Mouse (Mus musculus): ENCODE results near the gene Dennd6b.

The Dennd6b gene

DNA sequence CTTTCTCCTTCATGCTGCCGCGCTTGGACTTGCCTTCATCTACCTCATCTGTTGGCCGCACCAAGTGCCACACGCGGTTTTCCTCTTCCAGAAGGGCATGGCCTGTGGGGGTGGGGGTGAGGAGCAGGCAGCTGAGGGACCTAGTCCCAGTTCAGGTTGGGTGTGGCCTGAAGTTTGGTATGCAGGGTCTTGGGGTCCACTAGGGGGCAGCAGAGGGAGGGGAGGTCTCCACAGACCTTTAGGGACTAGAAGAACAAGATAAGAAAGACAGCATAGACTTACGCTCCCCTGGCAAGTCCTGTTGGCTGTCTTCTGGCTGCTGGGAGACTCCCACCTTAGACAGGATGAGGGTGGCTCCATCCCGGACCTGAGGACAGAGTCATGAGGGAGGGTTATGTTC lies 38.3 kb downstream of the Dennd6b start:
- DNase-seq, result peak; percentile 71 to 77

DNA sequence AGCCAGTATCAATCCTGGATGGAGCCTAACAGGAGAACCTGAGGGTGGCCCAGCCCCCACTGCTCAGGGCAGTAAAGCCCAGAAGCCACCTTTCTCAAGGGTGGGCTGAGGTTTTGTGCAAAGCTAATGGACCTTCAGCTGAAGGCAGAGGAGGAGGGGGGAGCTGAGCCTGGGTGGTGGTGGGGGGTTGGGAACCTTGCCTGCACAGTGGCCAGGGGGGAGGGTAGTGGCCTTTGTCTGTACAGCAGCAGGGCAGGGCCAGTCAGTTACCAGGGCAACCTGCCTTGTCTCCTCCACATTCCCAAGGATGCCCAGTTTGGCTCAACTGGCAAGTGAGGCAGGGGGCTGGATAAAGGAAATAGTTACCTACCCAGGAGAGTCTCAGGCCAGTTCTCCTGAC lies 44.0 kb downstream of the Dennd6b start:
- no peak for DNase-seq

DNA sequence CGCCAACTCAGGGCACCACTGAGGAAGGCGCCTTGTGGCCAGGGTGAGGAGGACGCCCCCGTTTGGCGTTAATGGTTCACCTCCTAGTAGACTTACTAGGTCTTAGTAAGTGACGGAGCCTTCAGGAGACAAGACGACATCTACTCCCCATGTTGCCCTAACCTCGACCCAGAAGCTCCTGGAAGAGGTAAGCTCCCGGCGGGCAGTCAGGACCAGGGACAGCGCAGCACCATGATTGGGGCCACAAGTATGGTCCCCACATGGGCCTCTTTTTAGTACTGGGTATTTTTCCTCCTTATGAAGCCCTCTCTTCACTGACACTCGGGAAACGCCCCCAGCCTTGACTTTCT lies 46.3 kb downstream of the Dennd6b start:
- DNase-seq, result no peak

DNA sequence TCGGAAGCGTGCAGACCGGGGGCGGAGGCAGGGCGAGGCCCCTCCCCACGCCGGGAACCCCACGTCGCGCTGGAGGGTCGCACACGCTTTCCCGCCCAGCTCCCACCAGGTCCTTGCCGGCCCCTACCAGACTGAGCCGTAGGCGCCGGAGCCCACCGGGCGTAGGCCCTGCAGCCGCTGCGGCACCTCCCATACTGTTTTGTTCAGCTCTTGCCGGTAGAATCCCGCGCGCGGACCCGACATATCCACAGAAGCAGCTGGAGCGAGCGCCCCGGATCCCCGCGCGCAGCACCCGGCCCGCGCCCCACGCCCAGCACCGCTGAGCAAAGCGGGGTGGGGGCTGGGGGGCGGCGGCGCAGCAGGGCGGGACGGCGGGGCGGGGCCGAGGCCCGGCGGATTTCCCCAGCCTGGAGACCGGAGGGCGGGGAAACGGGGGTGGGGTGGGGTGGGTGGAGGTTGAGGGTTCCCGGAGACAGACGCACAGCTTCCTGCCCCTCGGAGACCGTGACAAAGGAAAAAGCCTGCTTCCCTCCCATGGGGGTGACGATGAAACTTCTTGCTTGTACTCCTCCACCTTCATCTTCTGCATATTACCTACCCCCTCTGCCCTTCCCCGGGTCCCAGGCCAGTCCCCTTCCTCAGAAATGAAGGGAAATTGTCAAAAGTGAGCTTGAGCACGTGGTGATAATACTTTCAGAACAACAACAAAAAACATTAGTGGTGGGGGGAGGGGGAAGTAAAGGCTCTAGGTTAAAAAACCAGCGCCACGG lies 46.8 kb downstream of the Dennd6b start, which contains the start of gene Mapk11:
Mapk11 (minus strand) TSS at position 358 of the 770 bp plus-strand sequence.
- DNase-seq, result peak; percentile 41 to 45

DNA sequence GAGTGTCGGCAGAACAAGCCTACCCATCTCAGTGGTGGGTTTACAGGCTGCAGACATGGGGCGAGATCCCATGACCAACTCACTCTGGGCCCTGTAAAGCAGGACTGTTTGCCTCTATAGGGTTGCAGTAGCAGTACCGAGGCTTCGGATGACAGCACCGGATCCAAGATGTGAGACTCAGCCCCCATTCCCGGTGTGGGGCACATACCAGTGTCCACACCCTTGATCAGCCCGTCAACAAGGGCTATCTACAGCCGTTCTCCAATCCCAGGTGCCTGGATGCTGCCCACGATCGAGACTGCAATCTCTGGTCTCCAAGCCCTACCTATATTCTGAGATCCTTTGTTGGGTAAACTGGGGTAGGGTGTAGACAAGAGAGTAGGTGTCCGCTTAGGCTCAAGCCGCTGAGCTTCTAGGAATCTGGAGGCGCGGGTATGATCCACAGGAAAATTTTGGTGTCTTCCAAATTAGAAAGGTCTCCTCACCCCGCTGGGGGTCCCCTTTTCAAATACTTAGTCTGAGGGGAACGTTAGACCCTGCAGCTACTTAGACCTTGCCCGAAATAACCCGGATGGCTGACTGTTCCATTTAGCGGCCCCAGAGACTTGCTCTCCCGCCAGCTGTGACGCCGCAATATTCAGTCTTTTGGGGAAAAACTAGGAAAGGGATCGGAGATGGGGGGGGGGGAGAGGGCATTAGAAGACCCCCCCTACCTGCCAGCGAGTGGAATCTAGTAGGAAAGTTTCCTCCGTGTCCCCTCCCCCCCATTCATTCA lies 47.6 kb downstream of the Dennd6b start:
- DNase-seq, result no peak

DNA sequence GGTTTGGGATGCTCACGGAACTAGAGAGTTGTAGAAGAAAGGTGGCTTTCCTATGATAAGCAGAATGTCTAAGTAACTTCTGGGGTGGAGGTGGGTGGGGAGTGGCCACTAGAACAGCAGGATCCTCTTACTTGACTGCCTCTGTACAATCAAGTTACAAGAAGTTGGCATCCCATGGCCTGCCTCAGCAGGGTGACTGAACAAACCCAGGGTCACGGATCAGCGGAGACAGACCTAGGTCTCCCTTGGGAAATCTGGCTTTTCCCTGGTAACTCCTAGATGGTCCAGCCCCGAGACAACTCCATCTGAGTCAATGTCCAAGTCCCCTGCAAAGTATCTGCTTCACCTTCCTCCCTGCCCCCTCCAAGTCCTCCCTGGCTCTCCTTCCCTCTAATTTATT lies 48.4 kb downstream of the Dennd6b start:
- no peak for DNase-seq

DNA sequence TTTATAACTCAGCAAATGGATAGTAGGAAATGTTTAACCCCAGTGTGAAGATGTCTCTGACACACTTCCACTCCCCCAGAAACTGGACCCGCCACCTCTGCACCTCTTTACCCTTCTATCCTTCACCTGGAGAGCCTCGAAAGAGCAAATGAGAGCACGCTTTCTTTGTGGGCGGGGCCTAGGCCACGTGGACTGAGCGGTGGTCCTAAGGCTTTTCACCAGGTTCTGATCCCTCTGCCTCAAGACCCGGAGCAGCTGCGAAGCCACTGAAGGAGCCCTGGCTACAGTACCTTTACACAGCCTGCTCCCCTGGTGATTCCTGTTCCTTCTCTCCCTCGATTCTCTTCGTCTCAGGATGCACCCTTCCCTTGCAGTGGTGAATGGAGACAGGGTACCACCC lies 48.8 kb downstream of the Dennd6b start:
- DNase-seq, result no peak

DNA sequence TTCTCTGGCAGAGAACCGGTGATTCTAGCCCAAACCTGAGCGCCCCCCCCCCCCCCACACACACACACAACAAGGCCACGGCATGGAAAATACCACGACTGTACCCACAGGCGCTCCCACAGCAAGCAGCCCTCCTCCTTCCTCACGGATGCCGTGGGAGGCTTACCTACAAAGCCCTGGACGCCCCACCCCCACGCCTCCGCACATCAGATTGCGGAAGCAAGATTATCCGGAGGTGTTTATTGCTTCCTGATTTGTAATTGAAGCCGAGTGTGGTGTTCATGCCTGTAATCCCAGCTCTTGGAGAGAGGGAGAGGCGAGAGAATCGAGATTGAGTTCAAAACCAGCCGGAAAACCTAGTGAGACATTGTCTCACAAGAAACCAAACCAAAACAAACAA lies 49.3 kb downstream of the Dennd6b start:
- DNase-seq, result peak; percentile 48 to 67

DNA sequence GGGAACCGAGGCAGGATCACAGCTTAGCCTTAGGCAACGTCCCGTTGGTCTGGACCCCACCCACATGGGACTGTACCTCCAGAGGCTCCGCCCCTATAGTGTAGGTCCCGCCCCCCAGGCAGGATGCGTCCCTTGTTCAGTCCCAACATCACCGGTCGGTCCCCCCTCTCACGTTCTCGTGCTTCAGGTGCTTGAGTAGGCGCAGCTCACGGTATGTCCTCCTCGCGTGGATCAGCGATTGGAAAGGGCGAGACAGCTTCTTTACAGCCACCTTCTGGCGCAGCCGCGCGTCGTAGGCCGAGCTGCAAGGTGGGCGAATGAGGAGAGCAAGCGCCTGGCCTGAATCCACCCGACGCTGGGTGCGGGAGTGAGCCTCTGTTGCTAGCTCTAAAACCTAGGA lies 49.8 kb downstream of the Dennd6b start:
- peak; percentile 72 to 81 for DNase-seq

DNA sequence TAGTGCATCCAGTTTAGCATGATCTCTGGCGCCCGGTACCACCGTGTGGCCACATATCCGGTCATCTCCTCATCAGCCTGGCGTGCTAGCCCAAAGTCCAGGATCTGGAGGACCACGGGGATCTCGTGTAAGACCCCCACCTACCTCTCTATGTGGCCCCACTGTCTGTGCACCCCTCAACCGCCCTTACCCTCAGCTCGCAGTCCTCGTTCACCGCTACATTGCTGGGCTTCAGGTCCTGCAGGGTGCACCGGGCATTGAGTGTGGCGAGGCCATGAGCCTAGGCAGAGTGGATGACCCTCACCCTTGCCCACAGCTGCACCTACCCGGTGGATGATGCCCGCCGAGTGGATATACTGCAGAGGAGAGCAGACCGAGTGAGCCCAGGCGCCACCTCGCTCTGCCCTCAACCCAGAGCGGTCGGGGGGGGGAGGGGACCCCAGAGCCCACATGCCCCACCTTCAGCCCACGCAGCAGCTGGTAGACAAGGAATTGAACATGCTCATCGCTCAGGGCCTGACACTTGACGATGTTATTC lies 50.4 kb downstream of the Dennd6b start:
- DNase-seq, result no peak

DNA sequence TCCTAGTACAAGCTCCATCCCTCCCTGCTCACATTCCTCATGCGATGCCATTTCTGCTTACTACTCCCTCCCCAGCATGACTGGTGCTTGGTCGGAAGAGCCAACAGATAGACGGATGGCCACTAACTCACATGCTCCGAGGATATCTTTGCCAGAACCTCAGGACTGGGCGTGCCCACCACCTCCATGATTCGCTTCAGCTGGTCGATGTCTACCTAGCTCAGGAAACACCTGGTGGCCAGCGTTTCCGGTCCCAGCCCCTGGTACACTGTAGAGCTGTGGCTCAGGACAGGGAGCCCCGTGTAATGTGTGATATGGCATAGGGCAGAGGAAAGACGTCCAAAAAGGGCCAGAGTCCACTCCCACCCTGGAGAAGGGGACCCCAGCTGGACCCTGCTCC lies 51.3 kb downstream of the Dennd6b start:
- no peak for DNase-seq

DNA sequence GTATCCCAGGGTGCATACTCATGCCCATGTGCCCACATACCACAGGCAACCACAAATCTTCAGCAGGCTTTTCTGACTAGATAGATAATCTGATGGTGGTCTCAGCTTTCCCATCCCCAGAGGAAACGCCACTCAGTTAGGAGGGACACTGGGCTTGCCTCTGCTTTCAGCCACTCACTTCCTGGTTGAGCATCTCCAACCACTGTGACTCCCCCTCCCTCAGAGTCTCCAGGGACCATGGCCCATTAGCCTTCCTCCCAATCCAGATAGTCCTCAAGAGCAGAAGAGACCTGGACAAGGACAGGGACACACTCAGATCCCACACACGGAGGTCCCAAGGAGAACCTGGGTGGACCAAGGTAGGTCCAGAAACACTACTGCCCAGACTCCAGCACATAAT lies 53.2 kb downstream of the Dennd6b start:
- no peak for DNase-seq

DNA sequence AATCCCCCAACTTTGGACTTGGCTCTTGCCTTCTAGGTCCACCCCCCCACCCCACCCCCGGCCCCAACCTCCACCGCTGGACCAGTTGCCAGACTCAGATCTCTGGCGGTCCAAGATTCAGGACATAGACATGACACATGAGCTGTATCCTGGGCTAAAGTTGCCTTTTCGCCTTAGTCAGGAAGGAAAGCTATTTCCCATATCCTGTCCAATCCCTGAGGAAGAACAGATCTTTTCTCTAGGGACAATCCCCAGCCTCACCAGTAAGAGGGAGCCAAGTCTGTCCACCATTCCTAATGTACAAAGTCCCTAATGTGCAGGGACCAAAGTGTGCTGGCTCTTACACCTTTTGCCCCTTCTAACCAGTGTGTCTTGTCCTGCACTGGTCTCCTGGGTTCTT lies 54.4 kb downstream of the Dennd6b start:
- no peak for DNase-seq

DNA sequence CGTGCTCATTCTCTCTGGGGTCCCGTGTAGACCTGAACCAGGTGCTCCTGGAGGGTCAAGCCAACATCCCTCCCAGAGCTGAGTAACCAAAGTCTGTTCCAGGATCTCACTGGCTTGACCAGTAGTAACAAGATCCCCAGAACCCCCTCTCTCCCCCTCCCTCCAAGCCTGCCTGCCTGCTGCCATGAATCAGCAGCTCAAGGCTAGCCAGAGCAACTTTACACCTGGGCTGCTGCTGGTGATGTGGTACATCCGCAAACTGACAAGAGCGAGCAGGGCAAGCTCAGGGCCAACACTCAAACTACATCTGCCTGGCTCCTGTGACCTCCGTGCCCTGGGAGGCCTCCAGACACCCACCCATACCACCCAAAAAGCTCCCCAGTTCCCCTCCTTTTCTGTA lies 54.9 kb downstream of the Dennd6b start:
- DNase-seq, result no peak

DNA sequence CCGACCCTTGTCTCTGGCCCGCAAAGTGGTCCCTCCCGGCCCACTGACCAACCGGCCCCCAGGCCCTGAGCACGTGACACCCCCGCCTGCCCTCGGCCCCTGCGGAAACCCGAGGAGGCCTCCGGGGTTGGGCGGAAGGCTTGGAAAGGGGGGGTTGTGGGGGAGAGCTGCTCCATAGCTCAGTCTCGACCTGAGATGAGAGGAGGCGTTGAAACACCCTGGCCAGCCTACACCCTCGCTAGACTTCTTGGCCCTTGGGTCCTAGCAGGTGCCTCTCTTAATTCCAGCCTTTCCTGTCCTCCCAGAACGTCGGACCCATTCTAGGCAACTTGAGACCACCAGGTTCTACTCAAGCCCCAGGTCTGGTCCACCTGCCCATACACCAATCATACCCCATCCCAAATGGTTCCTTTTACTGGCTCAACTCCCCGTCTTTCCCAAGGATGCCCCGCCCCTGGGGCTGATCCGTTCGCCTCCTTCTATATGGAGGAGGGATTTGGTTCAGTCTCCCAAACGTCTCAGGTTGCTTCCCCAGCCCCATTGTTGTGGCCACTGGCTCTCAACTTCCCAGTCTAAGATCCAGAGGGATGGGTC lies 55.5 kb downstream of the Dennd6b start, which contains the start of gene Mapk12:
Mapk12 (minus strand) TSS at position 45 of the 594 bp plus-strand sequence.
- peak; percentile 68 to 75 for DNase-seq

DNA sequence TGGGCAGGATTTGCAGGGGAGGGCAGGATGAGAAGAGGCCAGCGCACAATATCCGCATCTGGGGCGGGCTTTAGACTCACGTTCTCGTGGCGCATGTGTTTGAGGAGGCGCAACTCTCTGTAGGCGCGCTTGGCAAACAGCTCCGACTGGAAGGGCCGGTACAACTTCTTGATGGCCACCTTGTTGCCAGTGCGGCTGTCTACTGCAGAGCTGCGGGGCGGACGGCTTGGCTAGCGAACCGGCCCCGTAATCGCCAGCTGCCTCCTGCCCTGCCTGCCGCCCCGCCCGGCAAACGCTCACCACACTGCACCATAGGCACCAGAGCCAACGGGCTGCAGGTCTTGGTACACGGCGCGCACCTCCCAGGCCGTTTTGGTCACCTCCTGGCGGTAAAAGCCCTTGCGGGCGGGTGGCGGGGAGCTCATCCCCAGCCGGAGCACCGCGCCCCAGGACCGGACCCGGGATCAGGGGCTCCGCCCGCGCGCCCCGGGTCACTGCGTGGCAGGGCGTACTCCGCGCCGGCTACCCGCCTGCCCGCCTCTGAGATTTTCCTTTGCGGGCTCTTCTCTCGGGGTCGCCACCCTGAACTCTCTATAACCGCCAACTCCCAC lies 56.1 kb downstream of the Dennd6b start:
- peak; percentile 76 to 77 for DNase-seq

DNA sequence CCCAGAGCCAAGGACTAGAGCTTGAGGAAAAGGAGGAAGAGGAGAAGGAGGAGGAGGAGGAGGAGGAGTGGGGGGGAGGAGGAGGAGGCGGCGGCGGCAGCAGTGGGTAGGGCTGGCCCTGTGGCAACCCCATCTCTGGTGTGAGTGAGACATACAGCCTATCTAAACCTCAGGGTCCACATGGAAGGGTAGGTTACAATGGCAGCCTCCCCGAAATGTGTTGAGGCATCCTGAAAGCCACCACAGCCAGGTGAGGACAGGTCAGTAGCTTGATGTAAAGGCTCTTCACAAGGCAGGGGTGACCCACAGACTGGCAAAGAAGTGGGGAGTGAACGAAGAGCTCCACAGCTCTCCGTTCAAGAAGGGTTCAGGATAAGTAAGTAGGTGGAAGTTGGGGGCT lies 57.8 kb downstream of the Dennd6b start:
- DNase-seq, result no peak

DNA sequence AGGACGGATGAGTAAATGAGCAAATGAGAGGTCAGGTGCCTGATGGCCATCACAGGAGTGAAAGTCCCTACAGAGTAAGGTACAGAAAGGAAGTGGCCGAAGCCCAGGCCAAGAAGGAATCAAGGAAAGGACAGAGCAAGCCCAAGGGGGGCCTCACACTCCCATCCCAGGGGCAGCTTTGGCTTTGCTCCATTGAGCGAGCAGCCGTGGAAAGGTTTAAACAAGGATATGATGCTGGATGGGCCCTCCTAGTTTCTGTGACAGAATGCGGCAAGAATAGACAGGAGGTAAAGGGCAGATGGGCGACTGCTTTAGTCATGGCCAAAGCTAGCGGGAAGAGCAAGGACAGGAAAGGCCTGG lies 58.3 kb downstream of the Dennd6b start:
- DNase-seq, result peak; percentile 40 to 56

DNA sequence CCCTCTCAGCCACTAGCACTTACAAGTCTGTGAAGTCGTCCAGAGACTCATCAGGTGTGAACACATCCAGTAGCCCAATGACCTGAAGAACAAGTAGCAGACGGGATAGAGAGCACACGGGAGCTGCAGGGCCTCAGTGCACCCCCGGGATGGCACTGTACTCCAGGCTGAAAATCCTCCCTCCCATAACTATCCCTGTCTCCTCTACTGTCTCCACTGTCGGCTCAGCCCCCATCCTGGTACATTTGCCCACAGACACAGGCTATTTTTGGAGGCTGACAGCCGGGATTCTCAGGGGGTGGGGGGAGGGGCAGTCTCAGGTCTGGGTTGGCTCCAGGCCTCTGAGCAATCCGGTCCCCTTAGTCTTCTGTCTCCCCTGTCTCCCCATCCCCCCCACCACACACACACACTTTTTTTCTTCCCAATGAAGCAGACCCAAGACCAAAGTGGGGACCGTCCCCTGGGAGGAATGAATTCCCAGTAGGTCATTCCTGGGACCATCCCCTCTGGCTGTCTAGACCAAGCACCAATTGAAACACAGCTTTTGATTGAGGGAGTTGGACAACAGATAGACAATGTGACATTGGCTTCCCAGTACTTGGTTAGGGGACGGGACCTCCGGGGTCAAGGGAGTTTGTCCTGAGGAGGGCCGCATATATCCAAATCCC lies 58.8 kb downstream of the Dennd6b start:
- peak in 1 of 2 experiments; percentile 38 for DNase-seq

DNA sequence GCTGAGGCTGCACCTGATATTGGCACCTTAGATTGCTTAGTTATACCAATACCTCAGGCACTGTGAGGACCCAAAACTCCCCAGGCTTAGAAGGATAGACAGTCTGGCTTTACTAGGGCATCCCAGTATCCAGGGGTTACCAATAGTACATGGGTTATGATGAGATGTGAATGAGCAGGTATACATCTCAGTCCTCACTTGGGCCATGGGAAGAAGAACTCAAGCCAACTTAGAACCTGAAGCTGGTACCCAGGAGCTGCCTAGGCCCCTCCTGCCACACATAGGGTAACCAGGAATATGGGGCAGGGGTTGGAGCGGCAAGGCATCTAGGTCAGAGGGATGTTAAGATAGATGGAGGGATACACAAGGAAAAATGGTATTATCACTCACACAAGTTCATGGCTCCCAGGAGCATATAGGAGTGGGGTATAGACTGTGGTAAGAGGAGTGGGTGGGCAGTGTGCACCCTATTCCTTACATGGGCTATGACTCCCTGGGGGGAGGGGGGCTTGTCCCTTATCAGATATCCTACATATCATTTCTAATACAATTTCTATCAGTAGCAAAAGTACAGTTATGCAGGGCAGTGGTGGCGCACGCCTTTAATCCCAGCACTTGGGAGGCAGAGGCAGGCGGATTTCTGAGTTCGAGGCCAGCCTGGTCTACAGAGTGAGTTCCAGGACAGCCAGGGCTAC lies 59.7 kb downstream of the Dennd6b start:
- DNase-seq, result peak in 1 of 2 experiments; percentile 1

Measured in cerebellum, postnatal 36 days (tissue).